Mouse (Mus musculus) heart, embryonic 12.5 days (tissue): ENCODE data around the gene Cenpe. TPM values are rescaled to one million over a fixed set of nuclear protein-coding genes. Genes with fewer than 3 reads are reported as not detected.

Source experiments
- ATAC-seq: fragments of 200-750 bp; cut with Nextera tagmentation; 2 replicates; pipeline ENCODE4 v1.8.0; 2017; ENCODE audit warnings: moderate TSS enrichment, moderate library complexity; ENCODE audit not compliant: insufficient number of reproducible peaks, low FRiP score
- H3K27ac ChIP-seq: fragments of 300-500 bp; sonication (generic); 2 replicates; pipeline ENCODE4 v1.5.1; 2016; ENCODE audit warnings: mild to moderate bottlenecking, moderate library complexity; ENCODE audit not compliant: poor library complexity, severe bottlenecking
- H3K27me3 ChIP-seq: fragments of 300-500 bp; sonication (generic); replicated peaks from 2 replicates; pipeline ENCODE4 v1.6.1; 2016; ENCODE audit warnings: mild to moderate bottlenecking, moderate library complexity
- H3K36me3 ChIP-seq: fragments of 300-500 bp; sonication (generic); 2 replicates; pipeline ENCODE4 v1.6.1; 2016; ENCODE audit warnings: mild to moderate bottlenecking, moderate library complexity
- H3K4me1 ChIP-seq: fragments of 300-500 bp; sonication (generic); replicated peaks from 2 replicates; pipeline ENCODE4 v1.6.1; 2016; ENCODE audit warnings: mild to moderate bottlenecking
- H3K4me2 ChIP-seq: fragments of 300-500 bp; sonication (generic); 2 replicates; pipeline ENCODE4 v1.6.1; 2016; ENCODE audit warnings: mild to moderate bottlenecking, moderate library complexity
- H3K4me3 ChIP-seq: fragments of 300-500 bp; sonication (generic); 2 replicates; pipeline ENCODE4 v1.5.1; 2016; ENCODE audit warnings: mild to moderate bottlenecking
- H3K9ac ChIP-seq: fragments of 300-500 bp; sonication (generic); 2 replicates; pipeline ENCODE4 v1.6.1; 2016; ENCODE audit warnings: mild to moderate bottlenecking, moderate library complexity
- H3K9me3 ChIP-seq: fragments of 300-500 bp; sonication (generic); replicated peaks from 2 replicates; pipeline ENCODE4 v1.6.1; 2016; ENCODE audit warnings: mild to moderate bottlenecking, moderate library complexity
- WGBS: fragments of 180-500 bp; shearing (Covaris S2); methylation state at CpG from one replicate; pipeline ENCODE4 v1.1.7; 2016; 5-methylcytosine and 5-hydroxymethylcytosine counted together
- polyA plus RNA-seq: library from polyadenylated mRNA; unstranded; fragments of >200 nt; fragmentation: Nextera tagmentation; extraction: Ambion mirVana; gene quantifications from 2 replicates; pipeline ENCODE4 v1.2.1, GENCODE M21; 2016

The Cenpe gene
- polyA plus RNA-seq, 1 experiment from 2014 or later = 21.9 TPM

- no peaks in the 10 kb centered on the region for H3K4me1 ChIP-seq
- H3K9ac ChIP-seq = no peak within 1 kb of the TSS
Measured at GRCm38 (mm10) chr3:135280669-135281415, 68.5 kb downstream of the Cenpe start, which contains the start of gene Bdh2. Gene Bdh2, plus strand, starts transcription at chr3:135281221.

GRCm38 (mm10) chr3:135281701-135282100 lies 69.4 kb downstream of the Cenpe start:
- Histone ChIP-seq H3K27ac (no peak overlapping the region), H3K4me3 (no peak overlapping the region), H3K27me3 (0 out of 2 replicates have a peak, but pooled peaks cover 2% of the 10 kb centered on the region), H3K9me3 (no peaks in the 10 kb centered on the region), H3K4me1 (no peaks in the 10 kb centered on the region), H3K36me3 (no peaks in the 10 kb centered on the region), H3K9ac (no peak overlapping the region), H3K4me2 (no peak overlapping the region)
- no peak for ATAC-seq
- 80% methylated on average over 8 of the region's 8 CpGs for WGBS

More at GRCm38 (mm10) chr3:135280669-135281415, 68.5 kb downstream of the Cenpe start, which contains the start of gene Bdh2:
- Histone ChIP-seq H3K27ac (no peak within 1 kb of the TSS), H3K27me3 (0 out of 2 replicates have a peak, but pooled peaks cover 2% of the 10 kb centered on the region), H3K4me2 (peak within 1 kb of the TSS; percentile 33; the same call in 1 of the 2 replicates), H3K36me3 (no peaks in the 10 kb centered on the region), H3K9me3 (no peaks in the 10 kb centered on the region), H3K4me3 (no peak within 1 kb of the TSS)
- WGBS = 28% methylated on average over 14 of the region's 14 CpGs
- ATAC-seq = 0 out of 2 replicates have a peak, but pooled peaks have one; percentile 54

- no peaks in the 10 kb centered on the region for H3K9me3 ChIP-seq
- 0 out of 2 replicates have a peak, but pooled peaks cover 2% of the 10 kb centered on the region for H3K27me3 ChIP-seq
- no peaks in the 10 kb centered on the region for H3K4me1 ChIP-seq
- ATAC-seq = no peak
- H3K9ac ChIP-seq = no peak overlapping the region
- no peaks in the 10 kb centered on the region for H3K36me3 ChIP-seq
- no peak overlapping the region for H3K4me3 ChIP-seq
- no peak overlapping the region for H3K27ac ChIP-seq
- H3K4me2 ChIP-seq = no peak overlapping the region
- WGBS = 82% methylated on average over 11 of the region's 11 CpGs
Measured at GRCm38 (mm10) chr3:135285256-135285655, 72.9 kb downstream of the Cenpe start.

- Histone ChIP-seq H3K9ac (no peak overlapping the region), H3K36me3 (no peaks in the 10 kb centered on the region), H3K4me3 (no peak overlapping the region), H3K27me3 (0 out of 2 replicates have a peak, but pooled peaks cover 2% of the 10 kb centered on the region), H3K27ac (no peak overlapping the region), H3K4me2 (no peak overlapping the region), H3K4me1 (no peaks in the 10 kb centered on the region), H3K9me3 (no peaks in the 10 kb centered on the region)
- ATAC-seq = no peak
- 71% methylated on average over 3 of the region's 3 CpGs for WGBS
Measured at GRCm38 (mm10) chr3:135285807-135286206, 73.5 kb downstream of the Cenpe start.

GRCm38 (mm10) chr3:135288138-135288750 lies 75.9 kb downstream of the Cenpe start:
- Histone ChIP-seq H3K27ac (no peak overlapping the region), H3K4me3 (no peak overlapping the region), H3K4me1 (no peaks in the 10 kb centered on the region), H3K27me3 (no peaks in the 10 kb centered on the region), H3K9me3 (no peaks in the 10 kb centered on the region), H3K4me2 (no peak overlapping the region), H3K36me3 (no peaks in the 10 kb centered on the region), H3K9ac (no peak overlapping the region)
- ATAC-seq = no peak
- 79% methylated on average over 8 of the region's 8 CpGs for WGBS

- Histone ChIP-seq H3K27me3 (no peaks in the 10 kb centered on the region), H3K27ac (no peak overlapping the region), H3K9ac (no peak overlapping the region), H3K4me1 (peaks cover 4% of the 10 kb centered on the region), H3K4me2 (no peak overlapping the region), H3K9me3 (no peaks in the 10 kb centered on the region), H3K4me3 (no peak overlapping the region), H3K36me3 (no peaks in the 10 kb centered on the region)
- ATAC-seq = no peak
- WGBS = 80% methylated on average over 1 of the region's 1 CpGs
Measured at GRCm38 (mm10) chr3:135289148-135289547, 76.8 kb downstream of the Cenpe start.

GRCm38 (mm10) chr3:135290249-135290894 lies 78.0 kb downstream of the Cenpe start:
- WGBS = 99% methylated on average over 7 of the region's 7 CpGs
- no peak for ATAC-seq
- H3K27me3 ChIP-seq = no peaks in the 10 kb centered on the region
- H3K36me3 ChIP-seq = no peaks in the 10 kb centered on the region
- H3K4me3 ChIP-seq = no peak overlapping the region
- no peak overlapping the region for H3K4me2 ChIP-seq
- no peak overlapping the region for H3K27ac ChIP-seq
- H3K9me3 ChIP-seq = no peaks in the 10 kb centered on the region
- H3K4me1 ChIP-seq = peaks cover 4% of the 10 kb centered on the region
- no peak overlapping the region for H3K9ac ChIP-seq

GRCm38 (mm10) chr3:135293703-135294102 lies 81.4 kb downstream of the Cenpe start:
- WGBS = 39% methylated on average over 7 of the region's 7 CpGs

GRCm38 (mm10) chr3:135295559-135295958 lies 83.2 kb downstream of the Cenpe start:
- Histone ChIP-seq H3K4me3 (no peak overlapping the region), H3K27me3 (no peaks in the 10 kb centered on the region), H3K27ac (no peak overlapping the region), H3K4me2 (no peak overlapping the region), H3K4me1 (peaks cover 4% of the 10 kb centered on the region), H3K9ac (no peak overlapping the region), H3K9me3 (no peaks in the 10 kb centered on the region), H3K36me3 (no peaks in the 10 kb centered on the region)
- ATAC-seq = no peak
- 89% methylated on average over 1 of the region's 1 CpGs for WGBS

More at GRCm38 (mm10) chr3:135293703-135294102, 81.4 kb downstream of the Cenpe start:
- no peak overlapping the region for H3K4me3 ChIP-seq
- H3K9ac ChIP-seq = 0 out of 2 replicates have a peak overlapping the region, but pooled peaks have one; percentile 28
- H3K36me3 ChIP-seq = no peaks in the 10 kb centered on the region
- no peaks in the 10 kb centered on the region for H3K9me3 ChIP-seq
- no peaks in the 10 kb centered on the region for H3K27me3 ChIP-seq
- peaks cover 4% of the 10 kb centered on the region for H3K4me1 ChIP-seq
- no peak overlapping the region for H3K27ac ChIP-seq
- no peak for ATAC-seq
- no peak overlapping the region for H3K4me2 ChIP-seq

- Histone ChIP-seq H3K27me3 (no peaks in the 10 kb centered on the region), H3K9ac (no peak overlapping the region), H3K27ac (no peak overlapping the region), H3K9me3 (no peaks in the 10 kb centered on the region), H3K4me3 (no peak overlapping the region), H3K36me3 (no peaks in the 10 kb centered on the region), H3K4me1 (peaks cover 3% of the 10 kb centered on the region), H3K4me2 (no peak overlapping the region)
- no peak for ATAC-seq
- WGBS = 58% methylated on average over 3 of the region's 3 CpGs
Measured at GRCm38 (mm10) chr3:135298560-135298959, 86.2 kb downstream of the Cenpe start.

- H3K4me2 ChIP-seq = no peak overlapping the region
- no peak for ATAC-seq
- H3K4me1 ChIP-seq = 0 out of 2 replicates have a peak, but pooled peaks cover 2% of the 10 kb centered on the region
- no peak overlapping the region for H3K27ac ChIP-seq
- no peaks in the 10 kb centered on the region for H3K9me3 ChIP-seq
- no peak overlapping the region for H3K9ac ChIP-seq
- WGBS = 62% methylated on average over 6 of the region's 6 CpGs
- no peak overlapping the region for H3K4me3 ChIP-seq
- H3K27me3 ChIP-seq = no peaks in the 10 kb centered on the region
- no peaks in the 10 kb centered on the region for H3K36me3 ChIP-seq
Measured at GRCm38 (mm10) chr3:135300081-135300480, 87.7 kb downstream of the Cenpe start.
